23 mouse cellular contexts compared by ENCODE assay signal in genomic region chr2:58456843-58457487, GRCm38 (mm10). TPM values are rescaled to one million over a fixed set of nuclear protein-coding genes. Genes with fewer than 3 reads are reported as not detected.
"Had no signal": no experiment of that assay in that cellular context is flagged by ENCODE, and none has a peak within 500 bp of the region (broad histone marks: within the 10 kb centered on the region; RNA-seq: fewer than 3 reads in every experiment).

No protein-coding gene starts in this region.

- H3K4me1 ChIP-seq: liver, embryonic 13.5 days; lung, embryonic 15.5 days; midbrain, embryonic 13.5 days; neural tube, embryonic 12.5 days had no signal

- H3K9me3 ChIP-seq: limb, embryonic 10.5 days; liver, embryonic 13.5 days; lung, embryonic 15.5 days; midbrain, embryonic 13.5 days; neural tube, embryonic 12.5 days had no signal

- ATAC-seq: intestine, postnatal 0 days; liver, postnatal 0 days; midbrain, embryonic 13.5 days had no signal

- H3K9ac ChIP-seq: liver, embryonic 13.5 days; liver, postnatal 0 days; lung, embryonic 15.5 days; midbrain, embryonic 13.5 days; neural tube, embryonic 12.5 days had no signal

- H3K4me2 ChIP-seq: liver, embryonic 13.5 days; lung, embryonic 15.5 days; midbrain, embryonic 13.5 days; neural tube, embryonic 12.5 days had no signal

- H3K27ac ChIP-seq: left cerebral cortex, adult 2 months; limb, embryonic 10.5 days; liver, embryonic 13.5 days; lung, embryonic 15.5 days; macrophage; midbrain, embryonic 13.5 days; neural tube, embryonic 12.5 days had no signal

- H3K4me3 ChIP-seq: left cerebral cortex, adult 2 months; limb, embryonic 10.5 days; liver, embryonic 13.5 days; lung, embryonic 15.5 days; midbrain, embryonic 13.5 days; neural tube, embryonic 12.5 days had no signal

- DNase-seq: kidney, adult 8-10 months; kidney, postnatal 36 days; liver, embryonic 13.5 days; liver, postnatal 0 days; lung, postnatal 14 days; retina, postnatal 1 day; right cerebral cortex, postnatal 4 days; spleen, adult 18-20 months; thymus, adult 18-20 months; thymus, postnatal 14 days had no signal

- H3K27me3 ChIP-seq: liver, embryonic 13.5 days; lung, embryonic 15.5 days; midbrain, embryonic 13.5 days; neural tube, embryonic 12.5 days had no signal

RNA-seq across cellular contexts. Expression of gene Gm17409, which starts 13.0 kb away (rescaled TPM):
- total RNA-seq: layer of hippocampus, adult 8-10 months; left cerebral cortex, adult 2 months; left cerebral cortex, postnatal 14 days; megakaryocyte-erythroid progenitor cell, adult 5-6 weeks; neutrophil, adult 5-6 weeks had no signal
- polyA plus RNA-seq: intestine, postnatal 0 days; kidney, embryonic 16.5 days; limb, embryonic 10.5 days; limb, embryonic 14.5 days; liver, embryonic 13.5 days; liver, postnatal 0 days; lung, embryonic 15.5 days; macrophage; midbrain, embryonic 13.5 days; neural tube, embryonic 12.5 days had no signal
